Mouse (Mus musculus): Measurements from ENCODE around the gene Nop14.

Gene Nop14

GRCm38 (mm10) chr5:34659686-34660590 lies at the start of gene Nop14, which contains the start of gene Grk4:
Nop14 (minus strand) TSS chr5:34660148.
Grk4 (plus strand) TSS chr5:34660379.
- peak; percentile 99 for DNase-seq (ENCODE audit: low read depth, low spot score)

GRCm38 (mm10) chr5:34708436-34708835 lies 48.5 kb upstream of the Nop14 start:
- no peak for DNase-seq (ENCODE audit: low read depth, low spot score)

GRCm38 (mm10) chr5:34695521-34695920 lies 35.6 kb upstream of the Nop14 start:
- DNase-seq (ENCODE audit: low read depth, low spot score): no peak

- no peak for DNase-seq (ENCODE audit: low read depth, low spot score)
Measured at GRCm38 (mm10) chr5:34692782-34693181, 32.8 kb upstream of the Nop14 start.

- DNase-seq (ENCODE audit: low read depth, low spot score): peak; percentile 7
Measured at GRCm38 (mm10) chr5:34689868-34690267, 29.9 kb upstream of the Nop14 start.

GRCm38 (mm10) chr5:34670280-34670679 lies 10.3 kb upstream of the Nop14 start:
- peak; percentile 45 for DNase-seq (ENCODE audit: low read depth, low spot score)

GRCm38 (mm10) chr5:34669493-34669892 lies 9.5 kb upstream of the Nop14 start:
- peak; percentile 35 for DNase-seq (ENCODE audit: low read depth, low spot score)

GRCm38 (mm10) chr5:34663231-34663630 lies 3.3 kb upstream of the Nop14 start:
- no peak for DNase-seq (ENCODE audit: low read depth, low spot score)

- no peak for DNase-seq (ENCODE audit: low read depth, low spot score)
Measured at GRCm38 (mm10) chr5:34661909-34662308, 2.0 kb upstream of the Nop14 start.

- no peak for DNase-seq (ENCODE audit: low read depth, low spot score)
Measured at GRCm38 (mm10) chr5:34660591-34661130, 713 bp upstream of the Nop14 start.

GRCm38 (mm10) chr5:34657556-34657955 lies 2.4 kb downstream of the Nop14 start:
- no peak for DNase-seq (ENCODE audit: low read depth, low spot score)

- DNase-seq (ENCODE audit: low read depth, low spot score): no peak
Measured at GRCm38 (mm10) chr5:34654881-34655280, 5.1 kb downstream of the Nop14 start.

GRCm38 (mm10) chr5:34652961-34653360 lies 7.0 kb downstream of the Nop14 start:
- DNase-seq (ENCODE audit: low read depth, low spot score): no peak

- peak; percentile 72 for DNase-seq (ENCODE audit: low read depth, low spot score)
Measured at GRCm38 (mm10) chr5:34647581-34647980, 12.4 kb downstream of the Nop14 start.

GRCm38 (mm10) chr5:34642932-34643331 lies 17.0 kb downstream of the Nop14 start:
- DNase-seq (ENCODE audit: low read depth, low spot score): peak; percentile 46

GRCm38 (mm10) chr5:34641991-34642390 lies 18.0 kb downstream of the Nop14 start:
- DNase-seq (ENCODE audit: low read depth, low spot score): no peak

- DNase-seq (ENCODE audit: low read depth, low spot score): no peak
Measured at GRCm38 (mm10) chr5:34637591-34638156, 22.3 kb downstream of the Nop14 start.

- peak; percentile 85 for DNase-seq (ENCODE audit: low read depth, low spot score)
Measured at GRCm38 (mm10) chr5:34636481-34637287, 23.3 kb downstream of the Nop14 start, which contains the start of gene Mfsd10. Mfsd10 (minus strand) TSS chr5:34637212.

GRCm38 (mm10) chr5:34635665-34636192 lies 24.2 kb downstream of the Nop14 start:
- DNase-seq (ENCODE audit: low read depth, low spot score): no peak

- no peak for DNase-seq (ENCODE audit: low read depth, low spot score)
Measured at GRCm38 (mm10) chr5:34634746-34635400, 25.1 kb downstream of the Nop14 start.

- DNase-seq (ENCODE audit: low read depth, low spot score): no peak
Measured at GRCm38 (mm10) chr5:34633641-34634040, 26.3 kb downstream of the Nop14 start.

Data from A20 (cell line).